Mouse (Mus musculus) cerebellum, adult 2 months (tissue): ENCODE data around the gene Dapk3. TPM values are rescaled to one million over a fixed set of nuclear protein-coding genes. Genes with fewer than 3 reads are reported as not detected.
"Not testable (repeated sequence)": the region's sequence is repeated elsewhere in the genome, so short reads cannot be mapped to it uniquely, and the experiment has no call there.

ENCODE experiments used
- DNase-seq, 2 experiments: peaks; one replicate each; pipeline ENCODE4 v3.0.0; 2021
- H3K27ac ChIP-seq: fragments of 200-500 bp; 2 replicates; pipeline ENCODE4 v1.5.1; 2012; ENCODE audit warnings: low read length, control low read depth, inconsistent platforms; ENCODE audit not compliant: insufficient read depth
- H3K27me3 ChIP-seq: fragments of 200-500 bp; 2 replicates; pipeline ENCODE4 v1.6.1; 2012; ENCODE audit warnings: inconsistent platforms, mild to moderate bottlenecking, low read length, moderate library complexity; ENCODE audit not compliant: control insufficient read depth, insufficient read depth
- H3K4me1 ChIP-seq: fragments of 200-500 bp; 2 replicates; pipeline ENCODE4 v1.6.1; 2011; ENCODE audit warnings: low read length; ENCODE audit not compliant: control insufficient read depth, insufficient read depth
- H3K4me3 ChIP-seq: fragments of 200-500 bp; replicated peaks from 2 replicates; pipeline ENCODE3; 2011; ENCODE audit warnings: mild to moderate bottlenecking, low read depth, low read length, control low read depth; ENCODE audit not compliant: insufficient read depth
- CTCF ChIP-seq: fragments of 200-500 bp; IDR thresholded peaks from 2 replicates; pipeline ENCODE4 v1.5.1; 2011; ENCODE audit warnings: low read depth, mild to moderate bottlenecking, control low read depth, low read length, moderate library complexity, borderline replicate concordance; ENCODE audit not compliant: insufficient read depth
- POLR2A ChIP-seq: fragments of 200-500 bp; IDR thresholded peaks from 2 replicates; pipeline ENCODE4 v1.6.1; 2011; ENCODE audit warnings: low read length, control low read depth, borderline replicate concordance; ENCODE audit not compliant: insufficient read depth
- WGBS: fragments of 180-500 bp; shearing (Covaris S2); methylation state at CpG from one replicate; pipeline ENCODE4 v1.1.7; 2018; 5-methylcytosine and 5-hydroxymethylcytosine counted together
- polyA plus RNA-seq: library from polyadenylated mRNA; depleted of rRNA; stranded (reverse); fragments of >200 nt; gene quantifications from 2 replicates; pipeline ENCODE4 v1.2.3, GENCODE M21; 2012

Gene Dapk3
- polyA plus RNA-seq, 1 experiment, result 70.7 TPM

DNA sequence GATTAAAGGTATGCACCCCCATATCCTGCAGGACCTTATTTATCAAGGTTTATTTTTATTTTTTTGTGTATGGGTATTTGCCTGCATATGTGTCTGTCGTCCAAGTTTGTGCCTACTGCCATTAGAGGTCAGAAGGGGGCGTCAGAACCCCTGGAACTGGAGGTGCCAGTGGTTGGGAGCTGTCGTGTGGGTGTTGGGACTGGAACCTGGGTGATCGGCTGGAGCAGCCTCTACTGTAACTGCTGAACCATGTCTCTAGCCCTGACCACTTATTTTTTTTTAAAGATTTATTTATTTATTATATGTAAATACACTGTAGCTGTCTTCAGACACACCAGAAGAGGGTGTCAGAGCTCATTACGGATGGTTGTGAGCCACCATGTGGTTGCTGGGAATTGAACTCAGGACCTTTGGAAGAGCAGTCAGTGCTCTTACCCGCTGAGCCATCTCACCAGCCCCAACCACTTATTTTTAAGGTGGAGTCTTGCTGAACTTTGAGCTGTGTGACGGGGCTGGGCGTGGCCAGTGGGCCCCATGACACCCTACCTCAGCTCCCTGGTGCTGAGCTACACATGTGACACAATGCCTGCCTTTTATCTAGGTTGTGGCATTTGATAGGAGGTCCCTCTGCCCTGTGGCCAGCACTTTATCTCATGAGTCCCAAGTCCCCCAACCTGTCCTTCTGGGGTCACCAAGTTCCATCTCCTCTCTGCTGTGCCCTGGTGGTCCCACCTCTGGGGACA, 20.3 kb downstream of the Dapk3 start:
- WGBS, result 69% methylated on average over 8 of the region's 8 CpGs
- no peak for DNase-seq
- Histone ChIP-seq H3K4me3 (no peak overlapping the region), H3K27ac (no peak overlapping the region), H3K4me1 (no peaks in the 10 kb centered on the region), H3K27me3 (no peaks in the 10 kb centered on the region)
- TF ChIP-seq CTCF (no peak), POLR2A (no peak)

DNA sequence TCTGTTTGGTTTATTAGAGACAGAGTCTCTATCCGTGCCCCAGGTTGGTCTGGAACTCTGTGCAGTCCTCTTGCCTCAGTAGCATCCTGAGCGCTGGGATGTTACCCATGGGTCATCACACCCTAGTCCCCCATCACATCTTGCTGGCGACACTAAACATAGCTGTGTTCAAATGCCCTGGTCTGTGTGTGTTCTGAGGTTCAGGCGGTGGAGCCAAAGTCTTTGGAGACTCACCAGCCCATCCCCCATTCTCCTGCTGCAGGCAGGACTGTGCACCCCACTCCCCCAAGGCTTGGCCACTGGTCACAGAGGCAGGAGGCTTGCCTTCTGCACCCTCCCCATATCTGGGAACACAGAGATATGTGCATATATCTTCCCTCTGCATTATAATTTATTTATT, 21.3 kb downstream of the Dapk3 start:
- Histone ChIP-seq H3K27me3 (no peaks in the 10 kb centered on the region), H3K4me3 (no peak overlapping the region), H3K4me1 (no peaks in the 10 kb centered on the region), H3K27ac (no peak overlapping the region)
- no peak for DNase-seq
- WGBS, result 65% methylated on average over 4 of the region's 4 CpGs
- TF ChIP-seq POLR2A (no peak), CTCF (no peak)

DNA sequence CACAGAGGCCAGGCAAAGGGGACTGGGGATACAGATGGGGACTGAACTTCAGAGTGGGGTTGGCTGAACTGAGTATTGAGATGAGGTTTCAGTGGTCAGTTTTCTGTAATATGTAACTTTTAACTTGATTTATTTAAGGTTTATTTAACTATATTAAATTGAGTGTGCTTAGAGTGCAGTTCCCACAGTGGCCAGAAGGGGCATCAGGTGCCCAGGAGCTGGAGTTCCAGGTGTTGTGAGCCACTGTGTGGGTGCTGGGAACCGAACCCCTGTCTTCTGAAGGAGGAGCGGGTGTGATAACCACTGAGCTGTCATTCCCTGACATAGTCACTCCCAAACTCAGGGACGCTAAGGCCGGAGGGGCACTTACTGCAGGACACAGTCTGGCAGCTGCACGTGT, 27.3 kb downstream of the Dapk3 start:
- DNase-seq, result no peak
- WGBS, result 98% methylated on average over 5 of the region's 5 CpGs

DNA sequence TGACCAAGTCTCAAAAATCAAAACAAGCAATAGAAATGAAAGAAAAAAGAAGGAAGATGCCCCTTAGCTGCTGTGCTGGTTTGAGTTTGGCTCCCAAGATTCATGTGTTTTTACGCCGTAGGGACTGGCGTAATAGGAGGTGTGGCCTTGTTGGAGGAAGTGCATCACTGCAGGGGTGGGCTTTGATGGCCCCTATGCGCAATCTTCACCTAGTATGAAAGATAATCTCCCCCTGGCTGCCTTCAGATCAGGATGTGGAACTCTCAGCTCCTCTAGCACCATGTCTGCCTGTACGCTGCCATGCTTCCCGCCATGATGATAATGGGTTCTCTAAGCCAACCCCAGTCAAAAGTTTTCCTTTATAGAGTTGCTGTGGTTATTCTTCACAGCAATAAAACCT, 33.5 kb downstream of the Dapk3 start:
- TF ChIP-seq POLR2A (no peak), CTCF (no peak)
- WGBS, result 92% methylated on average over 6 of the region's 6 CpGs

More for the DNA sequence above, 27.3 kb downstream of the Dapk3 start:
- no peak overlapping the region for H3K4me3 ChIP-seq
- H3K27me3 ChIP-seq, result no peaks in the 10 kb centered on the region
- H3K4me1 ChIP-seq, result no peaks in the 10 kb centered on the region
- TF ChIP-seq POLR2A (no peak), CTCF (peak; percentile 44)
- no peak overlapping the region for H3K27ac ChIP-seq

DNA sequence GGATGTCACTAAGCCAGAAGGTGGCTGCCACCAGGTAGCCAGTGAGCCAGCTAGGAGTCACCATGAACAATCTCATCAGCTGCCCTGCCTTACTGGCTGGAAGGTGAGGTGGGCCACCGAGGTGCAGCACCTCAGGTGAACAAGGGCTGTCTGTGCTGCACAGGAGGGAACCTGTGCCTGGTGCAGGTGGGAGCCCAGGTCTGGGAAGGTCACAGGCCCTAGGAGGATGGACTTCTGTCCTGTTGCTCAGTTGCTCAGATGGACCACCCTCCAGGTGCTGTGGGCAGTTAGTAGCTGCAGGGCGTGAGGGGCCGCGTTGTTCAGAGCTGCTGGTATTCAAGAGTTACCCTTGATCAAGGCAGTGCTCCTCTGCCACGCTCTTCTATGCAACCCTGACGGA, 34.0 kb downstream of the Dapk3 start:
- TF ChIP-seq CTCF, result no peak
- TF ChIP-seq POLR2A, result no peak
- no peaks in the 10 kb centered on the region for H3K4me1 ChIP-seq
- no peak for DNase-seq
- 86% methylated on average over 6 of the region's 6 CpGs for WGBS
- no peak overlapping the region for H3K27ac ChIP-seq
- H3K4me3 ChIP-seq, result no peak overlapping the region
- no peaks in the 10 kb centered on the region for H3K27me3 ChIP-seq

More for the DNA sequence above, 33.5 kb downstream of the Dapk3 start:
- no peaks in the 10 kb centered on the region for H3K27me3 ChIP-seq
- no peaks in the 10 kb centered on the region for H3K4me1 ChIP-seq
- DNase-seq, result no peak
- no peak overlapping the region for H3K27ac ChIP-seq
- no peak overlapping the region for H3K4me3 ChIP-seq

DNA sequence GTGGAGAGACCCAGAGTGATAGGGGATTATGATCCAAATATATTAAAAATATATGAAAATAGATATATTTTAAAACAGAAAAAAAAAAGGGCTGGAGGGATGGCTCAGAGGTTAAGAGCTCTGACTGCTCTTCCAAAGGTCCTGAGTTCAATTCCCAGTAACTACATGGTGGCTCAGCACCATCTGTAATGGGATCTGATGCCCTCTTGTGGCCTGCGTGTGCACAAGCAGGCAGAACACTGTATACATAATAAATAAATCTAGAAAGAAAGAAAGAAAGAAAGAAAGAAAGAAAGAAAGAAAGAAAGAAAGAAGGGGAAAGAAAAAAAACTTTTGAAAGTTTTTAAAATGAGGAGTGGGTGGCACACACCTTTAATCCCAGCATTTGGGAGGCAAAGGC, 34.5 kb downstream of the Dapk3 start:
- not testable (repeated sequence) for H3K4me1 ChIP-seq, H3K27me3 ChIP-seq, H3K27ac ChIP-seq, DNase-seq, H3K4me3 ChIP-seq
- 23% methylated on average over 1 of the region's 1 CpGs for WGBS
- peak; percentile 53; the same call in 1 of the 2 replicates for TF ChIP-seq CTCF

DNA sequence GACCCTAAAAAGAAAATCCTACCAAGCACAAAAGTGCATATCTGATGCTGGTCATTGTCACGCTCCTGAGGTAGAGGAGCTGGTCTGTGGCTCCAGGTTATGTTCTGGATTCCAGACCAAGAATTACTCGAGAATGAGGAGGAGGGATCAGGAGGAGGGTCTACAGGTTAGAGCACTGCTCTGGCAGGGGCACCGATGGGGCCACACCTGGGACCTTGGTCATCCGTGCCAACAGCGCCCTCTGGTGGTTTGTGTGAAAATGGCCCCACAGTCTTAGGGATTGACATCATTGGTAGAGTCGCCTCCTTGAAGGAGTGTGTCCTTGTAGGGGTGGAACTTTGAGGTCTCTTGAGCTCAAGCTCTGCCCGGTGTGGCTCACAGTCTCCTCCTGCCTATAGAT, 35.2 kb downstream of the Dapk3 start:
- H3K4me3 ChIP-seq, result no peak overlapping the region
- DNase-seq, result peak; percentile 61 to 77
- TF ChIP-seq POLR2A (no peak), CTCF (peak; percentile 84)
- no peaks in the 10 kb centered on the region for H3K4me1 ChIP-seq
- WGBS, result 27% methylated on average over 7 of the region's 7 CpGs
- no peak overlapping the region for H3K27ac ChIP-seq
- no peaks in the 10 kb centered on the region for H3K27me3 ChIP-seq

DNA sequence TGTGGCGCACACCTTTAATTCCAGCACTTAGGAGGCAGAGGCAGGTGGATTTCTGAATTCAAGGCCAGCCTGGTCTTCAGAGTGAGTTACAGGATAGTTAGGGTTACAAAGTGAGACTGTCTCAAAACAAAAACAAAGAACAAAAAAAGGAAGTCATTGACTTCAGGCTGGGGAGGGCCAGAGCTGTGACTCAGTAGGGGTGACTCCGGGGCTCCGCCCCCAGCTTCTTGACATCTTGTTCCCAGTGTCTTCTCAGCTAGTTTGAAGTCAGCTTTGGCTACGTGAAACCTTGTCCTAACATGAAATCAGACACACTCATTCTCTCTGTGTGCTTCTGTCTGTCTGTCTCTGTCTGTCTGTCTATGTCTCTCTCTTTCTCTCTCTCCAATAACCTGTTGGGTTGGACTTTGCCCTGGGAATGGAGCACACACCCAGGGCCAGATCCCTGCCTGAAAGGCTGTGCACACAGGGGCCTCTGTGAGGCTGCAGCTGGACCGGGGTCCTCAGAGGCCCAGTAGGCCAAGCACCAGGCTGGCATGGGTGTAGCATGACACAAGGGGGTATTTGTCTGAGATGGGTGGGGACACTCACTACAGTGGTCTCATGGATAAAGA, 38.7 kb downstream of the Dapk3 start:
- no peak for DNase-seq
- Histone ChIP-seq H3K4me1 (no peaks in the 10 kb centered on the region), H3K27ac (no peak overlapping the region), H3K4me3 (no peak overlapping the region), H3K27me3 (no peaks in the 10 kb centered on the region)
- TF ChIP-seq CTCF, result no peak
- no peak for TF ChIP-seq POLR2A
- WGBS, result 89% methylated on average over 5 of the region's 5 CpGs

DNA sequence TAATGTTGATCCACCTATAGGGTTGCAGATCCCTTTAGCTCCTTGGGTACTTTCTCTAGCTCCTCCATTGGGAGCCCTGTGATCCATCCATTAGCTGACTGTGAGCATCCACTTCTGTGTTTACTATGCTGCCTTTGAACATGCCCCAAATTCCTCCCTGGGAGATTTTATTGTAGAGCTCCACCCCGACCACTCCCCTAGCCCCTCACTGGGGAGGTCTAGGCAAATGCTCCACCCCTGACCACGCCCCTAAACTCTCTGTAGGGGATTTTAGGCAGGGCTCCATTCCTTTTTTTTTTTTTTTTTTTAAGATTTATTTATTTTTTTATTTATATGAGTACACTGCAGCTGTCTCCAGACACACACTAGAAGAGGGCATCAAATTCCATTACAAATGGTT, 40.9 kb downstream of the Dapk3 start:
- H3K27ac ChIP-seq, DNase-seq, H3K4me1 ChIP-seq, H3K27me3 ChIP-seq, H3K4me3 ChIP-seq: not testable (repeated sequence)
- 63% methylated on average over 2 of the region's 2 CpGs for WGBS
